Mouse (Mus musculus) stomach, embryonic 14.5 days (tissue): ENCODE results near the gene Dnajb2. TPM values are rescaled to one million over a fixed set of nuclear protein-coding genes. Genes with fewer than 3 reads are reported as not detected.
"Not testable (repeated sequence)": the region's sequence is repeated elsewhere in the genome, so short reads cannot be mapped to it uniquely, and the experiment has no call there.

Source experiments
- ATAC-seq: fragments of 200-750 bp; cut with Nextera tagmentation; 2 replicates; pipeline ENCODE4 v1.8.0; 2017; ENCODE audit warnings: low read depth, moderate TSS enrichment; ENCODE audit not compliant: insufficient number of reproducible peaks, insufficient read depth, low FRiP score
- H3K27ac ChIP-seq: fragments of 300-500 bp; sonication (generic); 2 replicates; pipeline ENCODE4 v1.5.1; 2014; ENCODE audit warnings: mild to moderate bottlenecking, low read length, moderate library complexity, mixed read lengths
- H3K27me3 ChIP-seq: fragments of 300-500 bp; sonication (generic); 2 replicates; pipeline ENCODE4 v1.6.1; 2014; ENCODE audit warnings: low read length, control low read depth, mixed read lengths; ENCODE audit not compliant: control insufficient read depth, insufficient read depth
- H3K36me3 ChIP-seq: fragments of 300-500 bp; sonication (generic); 2 replicates; pipeline ENCODE4 v1.6.1; 2014; ENCODE audit warnings: mild to moderate bottlenecking, control low read depth, low read length, moderate library complexity, mixed read lengths; ENCODE audit not compliant: control insufficient read depth, insufficient read depth
- H3K4me1 ChIP-seq: fragments of 300-500 bp; sonication (generic); 2 replicates; pipeline ENCODE4 v1.6.1; 2014; ENCODE audit warnings: low read length, control low read depth, mixed read lengths; ENCODE audit not compliant: control insufficient read depth, insufficient read depth
- H3K4me2 ChIP-seq: fragments of 300-500 bp; sonication (generic); replicated peaks from 2 replicates; pipeline ENCODE4 v1.6.1; 2014; ENCODE audit warnings: low read depth, low read length, control low read depth
- H3K4me3 ChIP-seq: fragments of 300-500 bp; sonication (generic); 2 replicates; pipeline ENCODE4 v1.5.1; 2014; ENCODE audit warnings: low read depth, low read length, control low read depth
- H3K9ac ChIP-seq: fragments of 300-500 bp; sonication (generic); replicated peaks from 2 replicates; pipeline ENCODE4 v1.6.1; 2014; ENCODE audit warnings: low read depth, mild to moderate bottlenecking, control low read depth, low read length, moderate library complexity, mixed read lengths
- H3K9me3 ChIP-seq: fragments of 300-500 bp; sonication (generic); 2 replicates; pipeline ENCODE4 v1.6.1; 2016; ENCODE audit warnings: low read depth, low read length, control low read depth; ENCODE audit not compliant: control insufficient read depth
- WGBS: fragments of 180-500 bp; shearing (Covaris S2); extraction: QIAGEN DNeasy Blood & Tissue Kit; methylation state at CpG from one replicate; pipeline ENCODE4 v1.1.7; 2014; 5-methylcytosine and 5-hydroxymethylcytosine counted together
- polyA plus RNA-seq: library from polyadenylated mRNA; unstranded; fragments of >200 nt; fragmentation: Nextera tagmentation; extraction: Ambion mirVana; gene quantifications from 2 replicates; pipeline ENCODE4 v1.2.1, GENCODE M21; 2014

Gene Dnajb2
- polyA plus RNA-seq, 1 experiment from 2014 or later = 14.3 TPM

DNA sequence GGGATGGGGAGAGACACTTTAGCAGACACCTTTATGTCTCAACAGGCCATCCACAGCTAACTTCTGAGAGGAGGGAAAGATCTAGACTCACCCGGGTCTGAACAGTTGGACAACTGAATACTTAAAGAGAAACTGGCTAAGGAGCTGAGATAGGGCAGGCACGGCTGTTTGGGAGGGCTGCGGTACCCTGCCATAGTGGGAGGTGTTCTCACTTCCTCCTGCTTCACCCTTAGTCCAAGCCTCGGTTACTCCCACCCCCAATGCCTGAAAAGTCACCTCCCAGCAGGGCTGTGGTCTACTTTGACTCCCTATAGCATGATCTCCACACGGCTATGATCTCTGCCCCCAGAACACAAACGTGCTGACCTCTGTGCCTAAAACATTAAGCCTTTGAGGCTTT is 12.7 kb upstream of the Dnajb2 start:
- H3K27ac ChIP-seq = no peak overlapping the region
- H3K36me3 ChIP-seq = no peaks in the 10 kb centered on the region
- peaks cover 10% of the 10 kb centered on the region for H3K27me3 ChIP-seq
- H3K4me3 ChIP-seq = no peak overlapping the region
- 63% methylated on average over 6 of the region's 6 CpGs for WGBS
- no peak for ATAC-seq
- no peaks in the 10 kb centered on the region for H3K9me3 ChIP-seq
- no peak overlapping the region for H3K4me2 ChIP-seq
- no peak overlapping the region for H3K9ac ChIP-seq
- peaks cover 8% of the 10 kb centered on the region; the same call in 1 of the 2 replicates for H3K4me1 ChIP-seq

DNA sequence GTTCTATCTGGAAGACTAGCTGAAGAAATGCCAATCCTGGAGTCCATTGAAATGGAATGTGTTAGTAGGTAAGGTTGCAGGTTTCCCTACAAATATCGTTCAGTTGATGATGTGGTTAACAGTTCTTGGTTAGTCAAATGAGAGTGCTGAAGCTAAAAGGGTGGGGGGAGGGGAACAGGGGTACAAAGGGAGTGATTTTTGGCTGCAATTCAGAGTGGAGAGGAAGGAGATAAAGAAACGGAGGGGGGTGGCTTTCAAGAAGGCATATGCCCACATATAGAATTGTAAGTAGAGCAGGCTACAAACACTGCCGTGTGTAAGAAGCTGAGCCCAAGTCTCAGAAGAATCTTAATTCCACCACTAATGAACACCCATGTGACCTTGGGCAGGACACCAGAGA is 10.7 kb upstream of the Dnajb2 start:
- H3K4me2 ChIP-seq = no peak overlapping the region
- 67% methylated on average over 3 of the region's 3 CpGs for WGBS

DNA sequence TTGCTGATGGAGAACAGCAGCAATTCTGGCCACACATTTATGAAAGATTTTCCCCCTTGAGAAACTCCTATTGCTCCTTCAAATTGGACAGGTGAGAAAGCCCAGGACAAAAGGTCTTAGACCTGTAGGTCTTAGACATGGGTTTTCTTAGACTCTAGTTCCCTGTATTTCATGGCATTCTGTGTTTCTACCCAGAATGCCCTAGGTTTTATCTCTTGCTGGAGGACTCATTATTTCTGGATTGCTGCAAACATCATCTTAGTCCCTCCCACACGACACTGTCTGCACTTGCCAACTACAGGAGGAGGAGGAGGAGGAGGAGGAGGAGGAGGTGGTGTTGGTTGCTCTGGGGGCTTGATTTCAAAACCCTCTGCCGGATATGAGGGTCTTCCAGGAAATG is 10.1 kb upstream of the Dnajb2 start:
- no peak overlapping the region for H3K4me3 ChIP-seq
- WGBS = 55% methylated on average over 2 of the region's 2 CpGs
- ATAC-seq = no peak
- no peaks in the 10 kb centered on the region for H3K4me1 ChIP-seq
- H3K36me3 ChIP-seq = no peaks in the 10 kb centered on the region
- H3K4me2 ChIP-seq = no peak overlapping the region
- no peak overlapping the region for H3K27ac ChIP-seq
- H3K9me3 ChIP-seq = no peaks in the 10 kb centered on the region
- no peak overlapping the region for H3K9ac ChIP-seq
- no peaks in the 10 kb centered on the region for H3K27me3 ChIP-seq

More for the DNA sequence above, 10.7 kb upstream of the Dnajb2 start:
- no peak overlapping the region for H3K4me3 ChIP-seq
- ATAC-seq = no peak
- no peak overlapping the region for H3K27ac ChIP-seq
- no peak overlapping the region for H3K9ac ChIP-seq
- H3K27me3 ChIP-seq = peaks cover 6% of the 10 kb centered on the region; the same call in 1 of the 2 replicates
- H3K4me1 ChIP-seq = no peaks in the 10 kb centered on the region
- no peaks in the 10 kb centered on the region for H3K9me3 ChIP-seq
- no peaks in the 10 kb centered on the region for H3K36me3 ChIP-seq

DNA sequence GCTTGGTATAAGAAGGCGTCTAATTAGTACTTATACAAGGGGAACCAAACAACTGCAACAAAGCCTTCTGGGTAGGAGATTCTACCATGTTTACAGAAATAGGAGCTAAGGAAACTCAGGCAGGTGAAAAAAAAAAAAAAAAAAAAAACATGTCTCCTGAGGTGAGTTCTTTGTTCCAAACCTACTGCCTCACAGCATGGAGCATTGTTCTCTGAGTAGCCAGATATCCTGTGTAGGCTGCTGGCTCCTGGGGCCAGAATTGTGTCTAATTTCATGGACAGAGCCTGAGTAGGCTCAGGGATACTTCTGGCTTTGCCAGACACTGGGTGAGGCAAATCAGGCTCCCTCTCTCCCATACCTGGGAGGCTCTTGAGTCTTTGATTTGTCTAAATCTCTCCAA is 8.6 kb upstream of the Dnajb2 start:
- no peaks in the 10 kb centered on the region for H3K36me3 ChIP-seq
- 70% methylated on average over 1 of the region's 1 CpGs for WGBS
- no peaks in the 10 kb centered on the region for H3K4me1 ChIP-seq
- H3K27me3 ChIP-seq = no peaks in the 10 kb centered on the region
- H3K9me3 ChIP-seq = no peaks in the 10 kb centered on the region
- no peak overlapping the region for H3K4me3 ChIP-seq
- no peak overlapping the region for H3K27ac ChIP-seq
- no peak overlapping the region for H3K9ac ChIP-seq
- ATAC-seq = no peak
- no peak overlapping the region for H3K4me2 ChIP-seq

DNA sequence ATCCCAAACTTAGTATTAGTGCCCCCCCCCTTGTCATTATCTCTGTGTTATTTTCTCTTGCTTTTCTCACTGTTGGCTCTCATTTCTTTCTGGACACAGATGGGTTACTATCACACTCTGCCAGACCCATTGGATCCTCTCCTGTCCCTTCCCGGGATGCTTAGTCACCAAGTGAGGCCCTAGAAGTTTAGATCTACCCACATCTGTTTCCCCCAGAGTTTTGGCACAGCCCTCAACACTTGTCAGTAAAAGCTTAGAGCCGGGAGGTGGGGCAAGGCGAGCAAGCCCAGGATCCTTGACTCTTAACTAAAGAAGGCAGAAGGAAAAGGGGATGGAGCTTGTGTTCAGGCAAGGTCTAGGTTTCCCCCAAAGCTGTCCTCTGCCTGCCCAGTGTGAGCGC is 7.0 kb upstream of the Dnajb2 start:
- Histone ChIP-seq H3K4me2 (no peak overlapping the region), H3K9ac (no peak overlapping the region), H3K9me3 (no peaks in the 10 kb centered on the region), H3K4me3 (no peak overlapping the region), H3K27ac (no peak overlapping the region), H3K36me3 (no peaks in the 10 kb centered on the region), H3K4me1 (no peaks in the 10 kb centered on the region), H3K27me3 (no peaks in the 10 kb centered on the region)
- ATAC-seq = no peak
- 65% methylated on average over 4 of the region's 4 CpGs for WGBS

DNA sequence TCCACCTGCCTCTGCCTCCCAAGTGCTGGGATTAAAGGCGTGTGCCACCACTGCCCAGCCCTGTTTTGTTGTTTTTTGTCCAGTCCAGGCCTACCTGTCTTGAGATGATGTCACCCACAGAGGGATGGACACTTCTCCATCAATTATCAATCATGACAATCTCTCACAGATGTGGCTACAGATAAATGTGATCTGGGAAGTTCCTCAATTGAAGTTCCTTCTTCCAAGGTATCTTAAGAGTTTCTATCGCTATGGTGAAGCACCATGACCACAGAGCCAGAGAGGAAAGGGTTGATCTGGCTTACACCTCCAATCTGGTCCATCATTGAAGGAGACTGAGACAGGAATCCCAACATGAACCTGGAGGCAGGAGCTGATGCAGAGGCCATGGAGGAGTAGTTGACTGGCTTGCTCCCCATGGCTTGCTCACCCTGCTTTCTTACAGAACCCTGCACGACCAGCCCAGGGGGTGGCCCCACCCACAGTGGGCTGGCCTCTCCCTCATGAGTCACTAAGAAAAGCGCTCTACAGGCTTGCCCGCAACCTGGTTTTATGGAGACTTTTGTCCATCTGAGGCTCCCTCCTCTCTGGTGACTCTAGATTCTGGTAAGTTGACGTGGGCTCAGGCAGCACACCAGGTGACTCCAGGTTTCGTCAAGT is 5.7 kb upstream of the Dnajb2 start:
- WGBS = 68% methylated on average over 7 of the region's 7 CpGs
- no peak for ATAC-seq

DNA sequence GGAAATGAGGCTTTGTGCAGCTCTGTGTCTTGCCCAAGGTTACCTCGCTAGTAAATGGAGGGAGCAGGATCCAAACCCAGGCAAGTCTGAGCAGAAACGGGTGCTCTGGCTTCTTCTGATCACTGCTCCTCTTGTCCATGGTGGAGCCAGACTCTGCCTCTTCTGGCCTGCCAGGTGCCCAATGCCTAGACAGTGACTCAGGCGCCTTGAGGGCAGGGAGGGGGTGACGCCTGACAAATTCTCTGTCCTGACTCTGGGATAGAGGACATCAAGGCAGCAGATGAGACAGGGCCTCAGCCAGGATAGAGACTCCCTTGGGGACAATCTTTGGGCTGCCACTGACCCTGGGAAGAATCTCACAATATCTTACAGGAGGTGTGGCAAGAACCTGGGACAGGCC is 5.0 kb upstream of the Dnajb2 start:
- ATAC-seq = no peak
- Histone ChIP-seq H3K4me2 (no peak overlapping the region), H3K27ac (no peak overlapping the region), H3K9me3 (no peaks in the 10 kb centered on the region), H3K36me3 (no peaks in the 10 kb centered on the region), H3K4me1 (no peaks in the 10 kb centered on the region), H3K27me3 (no peaks in the 10 kb centered on the region), H3K9ac (no peak overlapping the region), H3K4me3 (no peak overlapping the region)
- 75% methylated on average over 4 of the region's 4 CpGs for WGBS

More for the DNA sequence above, 5.7 kb upstream of the Dnajb2 start:
- Histone ChIP-seq H3K27me3 (no peaks in the 10 kb centered on the region), H3K9ac (no peak overlapping the region), H3K4me3 (no peak overlapping the region), H3K9me3 (no peaks in the 10 kb centered on the region), H3K4me1 (no peaks in the 10 kb centered on the region), H3K4me2 (no peak overlapping the region), H3K36me3 (no peaks in the 10 kb centered on the region), H3K27ac (no peak overlapping the region)

DNA sequence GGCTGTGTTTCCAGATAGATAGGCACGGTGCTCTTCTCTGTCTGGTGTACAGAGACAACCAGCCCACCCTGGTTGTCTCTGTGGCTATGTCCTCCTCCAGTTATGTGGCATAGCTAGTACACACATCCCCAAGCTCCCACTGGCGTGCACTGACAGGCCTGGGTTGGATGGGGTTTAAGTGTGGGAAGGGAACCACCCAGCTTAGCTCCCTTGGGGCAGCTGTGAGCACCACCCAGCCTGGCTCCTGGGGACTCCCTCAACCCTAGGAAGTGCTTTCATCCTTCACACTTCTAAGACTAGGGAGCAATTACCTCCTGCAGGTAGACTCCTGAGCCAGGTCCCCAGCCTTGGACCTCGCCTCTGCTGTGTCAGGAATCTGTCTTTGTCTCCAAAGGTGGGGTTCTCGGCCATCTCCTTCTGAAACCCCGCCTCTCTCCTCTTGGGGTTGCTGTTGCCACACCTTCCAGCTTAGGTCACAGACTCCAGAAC is 4.5 kb upstream of the Dnajb2 start, which contains the start of gene A630095N17Rik:
Gene A630095N17Rik, minus strand, starts transcription at position 439 of the 489 bp plus-strand sequence.
- ATAC-seq = no peak
- no peak within 1 kb of the TSS for H3K27ac ChIP-seq

DNA sequence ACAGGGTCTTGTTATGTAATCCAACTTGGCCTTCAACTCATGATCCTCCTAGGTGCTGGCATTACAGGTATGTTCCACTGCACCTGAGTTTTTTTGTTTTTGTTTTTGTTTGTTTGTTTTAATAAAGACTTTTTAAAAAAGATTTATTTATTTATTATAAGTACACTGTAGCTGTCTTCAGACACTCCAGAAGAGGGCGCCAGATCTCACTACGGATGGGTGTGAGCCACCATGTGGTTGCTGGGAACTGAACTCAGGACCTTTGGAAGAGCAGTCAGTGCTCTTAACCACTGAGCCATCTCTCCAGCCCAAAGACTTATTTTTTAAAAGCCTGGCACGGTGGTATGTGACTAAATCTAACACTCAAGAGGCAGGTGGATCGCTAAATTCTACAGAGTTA is 3.7 kb upstream of the Dnajb2 start:
- H3K9ac ChIP-seq, H3K36me3 ChIP-seq, ATAC-seq, H3K4me2 ChIP-seq, H3K4me1 ChIP-seq, H3K4me3 ChIP-seq, H3K27me3 ChIP-seq, H3K9me3 ChIP-seq, H3K27ac ChIP-seq: not testable (repeated sequence)
- WGBS = 71% methylated on average over 4 of the region's 4 CpGs

More for the DNA sequence above, 4.5 kb upstream of the Dnajb2 start, which contains the start of gene A630095N17Rik:
- Histone ChIP-seq H3K27me3 (no peaks in the 10 kb centered on the region), H3K9ac (no peak within 1 kb of the TSS), H3K4me1 (no peaks in the 10 kb centered on the region), H3K4me3 (no peak within 1 kb of the TSS), H3K4me2 (no peak within 1 kb of the TSS), H3K36me3 (no peaks in the 10 kb centered on the region), H3K9me3 (no peaks in the 10 kb centered on the region)
- 67% methylated on average over 5 of the region's 5 CpGs for WGBS
